Mouse (Mus musculus) c-Kit-positive CD71-positive TER-119-positive erythroid progenitor cells, embryonic 14.5 days (primary cell): ENCODE data around the gene Spryd3.
"Not testable (repeated sequence)": the region's sequence is repeated elsewhere in the genome, so short reads cannot be mapped to it uniquely, and the experiment has no call there.

Experiments used
- DNase-seq: peaks from one replicate; pipeline ENCODE4 v3.0.0-alpha.2; 2013; ENCODE audit warnings: low spot score

Spryd3 gene

DNA sequence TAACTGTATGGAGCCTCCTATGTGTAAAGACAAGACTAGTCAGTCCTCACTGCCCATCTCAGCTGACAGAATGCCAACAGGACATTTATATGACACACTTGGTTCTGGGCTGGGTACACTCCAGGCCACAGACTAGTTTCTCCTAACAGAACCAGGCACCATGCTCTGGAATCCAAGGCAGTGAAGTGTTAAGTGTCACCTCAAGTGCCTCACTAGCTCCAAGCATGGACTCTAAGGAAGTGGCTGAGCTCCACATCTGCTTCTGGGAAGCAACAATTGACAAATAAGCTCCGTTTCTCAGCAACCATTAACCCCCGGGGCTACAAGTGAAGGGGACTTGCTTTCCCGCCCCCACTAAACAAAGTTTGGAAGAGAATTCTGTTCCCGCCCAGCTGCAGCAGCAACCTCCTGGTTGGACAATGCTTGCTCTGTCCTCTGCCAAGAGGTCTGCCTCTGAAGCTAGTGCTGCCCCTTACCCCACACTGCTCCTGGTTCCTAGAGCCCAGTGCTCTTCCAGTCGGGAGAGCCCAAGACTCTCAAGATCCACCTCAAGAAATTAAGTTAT is 38.0 kb downstream of the Spryd3 start:
- no peak for DNase-seq

DNA sequence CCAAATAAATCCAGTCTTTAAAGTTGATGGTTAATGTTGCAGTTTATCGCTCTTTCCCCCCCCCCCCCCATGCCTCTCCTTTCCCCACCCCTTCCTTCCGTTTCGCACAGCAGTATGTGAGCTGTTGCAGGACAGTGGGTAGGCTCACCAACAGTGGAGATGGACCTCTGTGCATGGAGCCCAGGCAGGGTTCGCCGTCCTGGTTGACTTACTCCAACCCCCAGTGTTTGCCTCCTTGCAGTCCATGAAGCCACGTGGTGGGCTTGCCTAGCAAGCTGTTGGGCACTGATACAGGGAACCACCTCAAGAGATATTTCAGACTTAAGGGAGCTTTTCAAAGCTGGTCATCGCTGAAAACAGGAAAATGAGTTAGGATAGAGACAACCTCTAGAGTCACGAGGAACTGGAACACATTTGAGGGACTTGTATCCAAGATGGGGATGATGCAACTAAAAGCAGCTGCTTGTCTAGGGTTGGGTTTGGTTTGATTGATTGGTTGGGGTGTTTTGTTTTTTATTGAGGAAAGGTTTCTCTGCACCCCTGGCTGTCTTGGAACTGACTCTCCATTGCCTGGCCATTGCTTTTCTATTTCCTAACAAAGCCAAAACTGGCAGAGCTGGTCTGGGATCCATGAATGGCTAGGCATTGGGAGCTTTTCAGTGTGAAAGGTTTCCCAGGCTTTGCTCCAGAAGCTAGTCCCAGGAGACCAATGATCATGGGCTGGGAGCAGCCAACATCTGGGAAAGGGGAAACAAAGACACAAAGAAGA is 38.7 kb downstream of the Spryd3 start:
- no peak for DNase-seq

DNA sequence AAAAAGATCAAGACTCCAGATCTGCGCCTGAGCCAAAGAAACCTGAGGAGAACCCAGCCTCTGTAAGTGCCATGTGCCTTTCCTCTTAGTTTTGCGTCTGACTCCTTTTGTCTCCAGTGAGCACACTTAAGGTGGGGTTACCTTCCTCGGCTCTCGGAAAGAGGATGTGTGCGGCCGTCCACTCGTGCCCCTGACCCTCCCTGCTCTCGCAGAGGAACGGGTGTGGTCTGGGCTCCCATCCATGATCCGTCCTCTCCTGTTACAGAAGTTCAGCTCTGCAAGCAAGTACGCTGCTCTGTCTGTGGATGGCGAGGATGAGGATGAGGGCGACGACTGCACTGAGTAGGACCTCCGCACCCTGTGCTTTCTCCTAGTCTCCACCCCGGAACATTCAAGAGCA is 41.0 kb downstream of the Spryd3 start:
- no peak for DNase-seq

DNA sequence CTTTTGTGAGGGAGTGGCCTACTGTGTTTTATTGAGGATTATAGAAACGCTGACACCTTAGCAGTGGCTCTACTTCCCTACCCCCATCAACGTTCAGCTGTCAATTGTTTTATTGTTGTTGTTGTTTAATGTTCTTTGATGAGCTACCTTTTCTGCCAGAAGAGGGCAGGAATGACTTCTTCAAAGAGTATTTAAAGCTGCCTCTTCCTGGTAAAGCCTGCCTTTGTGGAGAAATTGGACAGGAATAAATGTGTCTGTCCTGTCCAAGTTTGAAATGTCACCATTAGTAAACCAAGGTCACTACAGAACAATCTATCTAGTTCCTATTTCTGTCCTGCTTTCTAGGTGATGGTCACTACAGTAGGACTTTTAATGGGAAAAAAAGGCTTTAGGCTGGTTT is 41.9 kb downstream of the Spryd3 start:
- no peak for DNase-seq

DNA sequence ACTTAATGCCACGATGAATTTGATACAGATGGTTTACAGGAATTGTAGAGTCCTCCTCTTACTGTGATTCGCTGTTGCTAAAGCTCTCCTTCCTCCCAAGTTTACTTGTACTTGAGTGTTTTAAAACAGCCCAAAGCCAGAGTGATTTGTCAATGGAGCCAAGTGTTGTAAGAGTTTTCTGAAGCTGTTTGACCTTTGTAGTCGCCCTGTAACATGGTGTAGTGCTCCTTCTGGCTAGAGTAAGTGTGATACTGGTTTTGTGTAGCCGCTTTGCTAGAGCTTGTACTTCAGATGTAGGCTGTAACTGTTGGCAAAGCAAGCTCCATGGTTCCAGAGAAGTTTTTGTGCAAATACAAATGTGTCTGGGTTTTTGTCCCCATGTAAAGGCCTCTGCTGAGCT is 43.8 kb downstream of the Spryd3 start:
- DNase-seq, result no peak

DNA sequence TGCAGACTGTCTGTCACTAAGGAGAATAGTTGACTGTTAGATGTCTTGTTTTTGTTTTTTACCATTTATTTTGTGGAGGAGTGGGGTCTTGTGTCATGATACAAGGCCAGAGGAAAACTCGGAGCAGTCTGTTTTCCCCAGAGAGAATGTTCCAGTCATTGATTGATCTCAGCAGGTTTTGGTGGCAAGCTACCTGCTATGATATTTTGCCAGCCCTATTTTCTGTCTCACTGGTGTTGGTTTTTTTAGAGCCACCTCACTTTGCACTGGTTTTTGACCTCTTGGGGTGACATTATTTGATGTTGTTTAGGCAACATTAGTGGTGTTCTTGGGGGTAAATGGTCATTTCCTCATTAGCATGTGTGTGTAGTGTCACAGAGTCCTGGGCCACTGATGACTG is 44.3 kb downstream of the Spryd3 start:
- no peak for DNase-seq

DNA sequence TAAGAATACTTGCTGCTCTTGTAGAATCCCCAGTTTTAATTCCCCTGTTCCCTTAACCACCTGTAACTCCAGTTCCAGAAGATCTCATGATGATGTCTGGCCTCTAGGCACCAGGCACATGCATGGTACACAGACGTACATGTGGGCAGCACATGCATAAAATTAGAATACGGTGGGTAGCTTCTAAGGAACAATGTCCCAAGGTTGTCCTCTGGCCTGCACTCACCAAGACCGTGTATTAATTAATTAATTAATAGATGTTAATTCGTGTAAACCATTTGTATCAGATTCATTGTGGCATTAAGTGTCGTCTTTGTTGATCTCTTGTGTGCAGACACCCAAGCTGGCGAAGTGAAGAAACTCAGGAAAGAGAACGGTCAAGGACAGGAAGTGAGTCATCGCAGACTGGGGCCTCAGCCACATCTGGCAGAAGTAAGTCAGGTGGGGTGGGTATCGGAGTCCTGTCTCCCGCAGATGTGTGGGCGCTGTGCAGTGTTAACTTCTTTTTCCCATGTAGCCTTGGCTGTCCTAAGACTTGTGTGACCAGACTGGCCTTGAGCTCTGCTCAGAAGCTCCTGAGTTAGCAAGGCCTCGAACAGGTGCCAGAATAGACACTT is 44.9 kb downstream of the Spryd3 start:
- no peak for DNase-seq

DNA sequence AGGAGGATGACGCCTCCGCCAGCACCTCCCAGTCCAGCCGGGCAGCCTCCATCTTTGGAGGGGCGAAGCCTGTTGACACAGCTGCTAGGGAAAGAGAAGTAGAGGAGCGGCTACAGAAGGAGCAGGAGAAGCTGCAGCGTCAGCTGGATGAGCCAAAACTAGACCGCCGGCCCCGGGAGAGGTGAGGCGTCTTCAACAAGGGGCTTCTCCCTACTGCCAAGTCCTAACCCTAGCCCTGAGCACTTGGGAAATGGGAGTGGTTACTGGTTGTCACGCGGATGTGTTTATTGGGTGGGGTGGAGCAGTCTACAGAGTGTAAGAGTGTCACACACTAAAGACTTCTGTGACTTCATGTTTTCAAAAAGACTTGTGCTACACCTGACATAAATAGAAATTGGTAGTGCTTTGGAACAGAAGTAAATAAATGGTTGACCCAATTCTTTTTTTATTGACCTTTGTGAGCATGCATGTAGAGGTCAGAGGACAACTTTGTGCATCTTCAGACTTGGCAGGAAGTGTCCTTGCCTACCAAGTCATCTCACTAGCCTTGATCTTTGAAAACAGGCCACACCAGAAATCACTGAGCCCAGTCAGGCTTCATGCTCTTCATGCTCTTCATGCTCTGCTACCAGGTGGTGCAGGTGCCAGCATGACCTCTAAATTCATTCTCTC is 46.0 kb downstream of the Spryd3 start:
- DNase-seq, result no peak

DNA sequence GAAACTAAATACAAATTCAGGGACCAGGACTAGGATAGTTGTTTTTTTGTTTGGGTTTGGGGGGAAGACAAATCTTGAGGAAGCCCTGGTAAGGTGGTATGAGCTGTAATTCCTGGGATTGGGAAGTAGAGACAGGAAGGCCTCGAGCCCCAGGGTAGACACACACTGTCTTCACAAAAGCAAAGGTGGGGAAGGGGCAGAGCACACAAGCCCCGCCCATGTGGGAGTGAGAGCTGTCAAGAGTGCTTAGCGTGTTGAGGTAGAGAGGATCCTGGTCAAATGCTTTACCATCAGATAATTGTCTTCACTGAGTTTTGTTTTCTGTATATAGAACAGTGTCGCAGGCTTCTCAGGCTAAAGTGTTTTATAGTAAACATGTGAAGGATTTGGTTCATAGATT is 53.0 kb downstream of the Spryd3 start:
- no peak for DNase-seq

DNA sequence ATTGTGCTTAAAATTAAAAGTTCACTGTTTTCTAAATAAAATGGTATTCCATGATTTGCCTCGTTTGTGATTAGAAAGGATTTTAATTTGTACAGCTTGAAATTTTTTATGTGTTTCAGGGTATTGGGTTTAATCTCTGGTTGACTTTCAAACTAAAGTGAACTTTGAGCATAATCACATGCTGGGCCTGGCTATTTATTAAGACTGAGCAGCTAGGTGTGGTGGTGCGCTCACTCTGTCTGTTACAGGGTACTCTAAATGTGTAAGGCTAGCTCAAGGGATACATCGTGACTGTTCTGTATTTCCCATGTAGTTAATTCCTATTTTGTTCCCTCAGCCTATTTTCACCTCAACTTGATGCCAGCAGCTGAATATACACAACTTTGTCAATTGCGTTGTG is 53.9 kb downstream of the Spryd3 start:
- no peak for DNase-seq

DNA sequence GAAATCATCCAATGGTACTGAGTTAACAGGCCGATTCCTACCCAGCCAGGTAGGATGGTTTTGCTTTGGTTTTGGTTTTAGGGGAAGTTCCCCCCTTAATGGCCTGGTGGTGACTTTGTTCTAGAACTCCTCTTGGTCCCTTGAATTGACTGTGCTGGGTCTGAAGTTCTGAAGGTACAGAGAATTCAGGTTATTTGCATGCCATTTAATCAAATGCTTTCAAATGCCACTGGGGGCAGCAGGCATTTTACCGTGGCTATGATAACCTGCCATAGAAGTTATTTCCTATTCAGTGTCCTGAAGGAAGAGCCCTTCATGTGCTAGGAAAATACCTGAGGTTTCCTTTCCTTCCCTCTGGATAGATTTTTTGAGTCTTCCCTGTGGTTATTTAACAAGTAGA is 55.6 kb downstream of the Spryd3 start:
- DNase-seq, result no peak

DNA sequence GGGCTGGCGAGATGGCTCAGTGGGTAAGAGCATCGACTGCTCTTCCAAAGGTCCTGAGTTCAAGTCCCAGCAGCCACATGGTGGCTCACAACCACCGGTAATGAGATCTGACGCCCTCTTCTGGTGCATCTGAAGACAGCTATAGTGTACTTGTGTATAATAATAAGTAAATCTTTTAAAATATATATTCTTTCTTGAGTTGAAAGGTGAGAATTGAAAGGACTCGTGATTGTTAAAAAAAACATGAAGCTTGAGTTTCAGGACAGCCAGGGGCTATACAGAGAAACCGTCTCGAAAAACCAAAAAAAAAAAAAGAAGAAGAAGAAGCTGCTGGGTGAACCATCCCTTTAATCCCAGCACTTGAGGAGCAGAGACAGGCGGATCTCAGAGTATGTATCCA is 56.1 kb downstream of the Spryd3 start:
- DNase-seq, result not testable (repeated sequence)

DNA sequence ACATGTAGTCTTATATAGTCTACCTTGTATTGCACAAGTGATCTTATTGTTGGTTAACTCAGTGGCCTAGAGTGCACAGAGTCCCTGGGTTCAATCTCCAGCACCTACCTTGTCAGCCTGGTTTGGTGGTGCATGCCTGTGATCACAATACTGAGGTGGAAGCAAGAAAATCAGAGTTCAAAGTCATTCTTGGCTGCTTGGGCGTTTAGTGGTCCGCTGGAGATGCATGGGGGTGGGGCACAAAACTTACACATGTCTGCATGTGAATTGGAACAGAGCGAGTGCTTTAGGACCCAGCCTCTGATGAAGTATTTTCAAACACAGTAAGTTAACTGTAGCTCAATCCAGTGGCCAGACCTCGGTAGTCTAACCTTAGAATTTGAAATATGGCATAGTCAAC is 56.8 kb downstream of the Spryd3 start:
- no peak for DNase-seq

DNA sequence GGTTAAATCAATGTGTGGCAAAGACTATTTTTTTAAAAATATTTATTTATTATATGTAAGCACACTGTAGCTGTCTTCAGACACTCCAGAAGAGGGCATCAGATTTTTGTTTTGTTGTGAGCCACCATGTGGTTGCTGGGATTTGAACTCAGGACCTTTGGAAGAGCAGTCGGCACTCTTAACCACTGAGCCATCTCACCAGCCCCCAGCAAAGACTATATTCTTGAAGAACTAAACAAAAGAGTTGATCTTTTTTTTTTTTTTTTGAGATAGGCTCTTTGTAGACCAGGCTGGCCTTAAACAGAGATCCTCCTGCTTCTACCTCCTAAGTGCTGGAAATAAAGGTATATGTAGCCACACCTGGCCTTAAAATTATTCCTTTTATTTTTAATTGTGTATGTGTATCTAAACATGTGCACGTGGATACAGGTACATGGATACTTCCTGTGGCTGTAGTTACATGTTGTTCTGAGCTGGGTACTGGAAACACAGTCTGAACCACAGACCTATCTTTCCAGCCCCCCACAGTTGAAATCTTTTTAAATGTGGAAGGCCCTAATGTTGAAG is 58.8 kb downstream of the Spryd3 start:
- no peak for DNase-seq

DNA sequence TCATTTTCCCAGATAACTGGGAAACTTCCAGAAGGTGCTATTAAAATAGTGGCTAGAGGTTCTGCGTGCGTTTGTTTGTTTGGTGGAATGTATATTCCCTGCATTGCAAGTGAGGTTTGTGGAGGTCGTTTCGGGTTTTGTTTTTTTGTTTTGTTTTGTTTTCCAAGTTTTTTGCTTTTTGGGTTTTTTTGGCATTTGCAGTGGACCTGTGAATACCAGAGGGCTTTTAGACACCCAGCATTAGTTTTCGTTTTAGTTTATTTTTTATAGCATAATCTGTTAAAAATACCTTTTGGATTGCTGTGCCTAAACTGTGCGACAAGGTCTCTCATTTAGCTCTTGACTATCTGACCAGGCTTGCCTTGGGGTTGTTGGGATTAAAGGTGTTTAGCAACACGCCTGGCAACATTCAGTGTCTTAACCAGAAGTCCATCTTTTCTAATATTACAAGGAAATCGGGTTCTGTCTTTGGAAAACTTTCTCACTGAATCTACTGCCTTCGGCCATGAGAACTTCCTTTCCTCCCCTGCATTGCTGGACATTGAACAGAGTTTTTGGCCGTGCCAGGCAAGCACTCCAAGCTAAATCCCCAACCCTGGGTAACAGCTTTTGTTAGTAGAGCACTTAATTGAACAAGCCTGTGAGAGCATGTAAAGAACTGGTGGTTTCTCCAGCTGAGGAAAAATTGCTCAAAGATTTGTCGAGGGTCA is 61.0 kb downstream of the Spryd3 start:
- no peak for DNase-seq

DNA sequence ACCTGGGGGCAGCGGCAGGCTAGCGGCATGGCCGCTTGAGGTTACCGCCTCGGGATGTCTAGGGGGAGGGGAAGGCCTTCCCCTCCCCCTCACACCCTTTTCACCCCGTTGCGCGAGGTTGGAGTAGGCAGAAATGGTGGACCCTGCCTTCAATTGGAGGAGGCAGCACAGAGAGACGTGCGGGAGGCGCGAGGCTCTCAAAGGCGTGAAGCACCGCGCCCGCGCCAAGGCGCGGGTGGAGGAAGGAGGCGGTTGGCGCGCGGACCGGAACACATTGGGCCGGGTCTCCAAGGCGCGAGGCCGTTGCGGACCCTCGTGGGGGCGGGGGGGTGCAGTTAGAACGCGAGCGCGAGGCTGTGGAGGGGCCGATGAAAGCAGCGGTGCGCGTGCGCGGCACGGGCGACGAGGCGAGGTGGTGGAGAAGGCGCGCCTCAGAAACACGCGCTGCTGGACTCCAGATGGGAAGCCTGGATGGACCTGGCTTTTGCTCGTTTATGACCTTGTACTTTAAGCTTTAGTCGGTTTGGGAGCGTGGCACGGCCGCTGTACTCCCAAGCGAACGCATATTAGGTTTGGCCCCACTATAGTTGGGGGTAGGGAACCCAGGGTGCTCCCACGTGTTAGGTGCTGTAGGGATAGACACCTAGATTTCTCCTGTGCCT is 61.8 kb downstream of the Spryd3 start:
- DNase-seq, result peak; percentile 44

DNA sequence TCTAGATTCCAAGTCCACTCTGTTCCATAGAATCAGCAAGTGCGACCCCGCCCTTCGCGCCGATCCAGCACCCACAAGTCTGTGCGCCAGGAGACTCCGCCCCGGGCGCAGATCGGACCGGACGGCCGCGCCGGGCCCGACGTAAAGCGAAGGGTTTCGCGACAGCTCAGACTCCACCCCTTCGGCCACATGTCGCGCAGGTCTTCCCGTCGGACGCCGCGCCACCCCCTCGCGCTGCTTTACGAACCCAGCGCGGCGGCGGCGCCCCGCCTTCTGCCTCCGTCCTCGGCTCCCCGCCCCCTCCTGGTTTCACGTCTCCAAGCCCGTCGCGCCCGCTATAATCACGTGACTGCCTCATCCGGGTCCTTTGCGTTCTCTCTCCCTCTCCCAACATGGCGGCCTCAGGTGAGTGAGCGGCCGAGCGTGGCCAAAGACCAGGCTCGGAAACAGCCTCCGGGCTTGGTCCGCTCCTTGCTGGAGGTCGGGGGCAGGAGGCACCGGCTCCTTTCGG is 62.4 kb downstream of the Spryd3 start, which contains the start of gene Eif4b:
Gene Eif4b (plus strand): TSS at position 215 of the 511 bp plus-strand sequence.
- DNase-seq, result peak; percentile 99

DNA sequence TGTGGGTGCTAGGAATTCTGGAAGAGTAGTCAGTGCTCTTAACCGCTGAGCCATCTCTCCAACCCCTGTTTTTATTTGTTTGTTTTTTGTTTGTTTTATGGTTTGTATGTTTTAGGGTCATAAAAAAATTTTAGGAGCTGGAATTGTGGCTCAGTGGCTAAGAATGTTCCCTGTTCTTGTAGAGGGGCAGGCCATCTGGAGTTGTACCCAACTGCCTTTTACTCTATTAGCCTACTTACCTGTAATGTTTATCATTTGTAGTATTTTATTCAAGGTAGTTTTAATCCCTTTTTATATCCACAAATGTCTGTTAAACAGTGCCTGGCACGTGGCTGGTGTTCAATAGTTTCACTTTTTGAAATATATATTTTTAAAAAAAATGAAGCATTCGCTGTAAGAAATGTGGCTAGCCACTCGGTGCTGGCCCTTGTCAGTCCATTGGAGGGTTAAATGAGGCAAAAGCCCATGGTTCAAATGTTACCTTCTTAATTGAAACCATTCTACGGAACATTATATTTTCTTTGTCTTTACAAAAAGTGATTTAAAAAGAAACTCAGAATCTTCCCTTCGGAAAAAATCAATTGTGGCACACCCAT is 63.0 kb downstream of the Spryd3 start:
- no peak for DNase-seq

DNA sequence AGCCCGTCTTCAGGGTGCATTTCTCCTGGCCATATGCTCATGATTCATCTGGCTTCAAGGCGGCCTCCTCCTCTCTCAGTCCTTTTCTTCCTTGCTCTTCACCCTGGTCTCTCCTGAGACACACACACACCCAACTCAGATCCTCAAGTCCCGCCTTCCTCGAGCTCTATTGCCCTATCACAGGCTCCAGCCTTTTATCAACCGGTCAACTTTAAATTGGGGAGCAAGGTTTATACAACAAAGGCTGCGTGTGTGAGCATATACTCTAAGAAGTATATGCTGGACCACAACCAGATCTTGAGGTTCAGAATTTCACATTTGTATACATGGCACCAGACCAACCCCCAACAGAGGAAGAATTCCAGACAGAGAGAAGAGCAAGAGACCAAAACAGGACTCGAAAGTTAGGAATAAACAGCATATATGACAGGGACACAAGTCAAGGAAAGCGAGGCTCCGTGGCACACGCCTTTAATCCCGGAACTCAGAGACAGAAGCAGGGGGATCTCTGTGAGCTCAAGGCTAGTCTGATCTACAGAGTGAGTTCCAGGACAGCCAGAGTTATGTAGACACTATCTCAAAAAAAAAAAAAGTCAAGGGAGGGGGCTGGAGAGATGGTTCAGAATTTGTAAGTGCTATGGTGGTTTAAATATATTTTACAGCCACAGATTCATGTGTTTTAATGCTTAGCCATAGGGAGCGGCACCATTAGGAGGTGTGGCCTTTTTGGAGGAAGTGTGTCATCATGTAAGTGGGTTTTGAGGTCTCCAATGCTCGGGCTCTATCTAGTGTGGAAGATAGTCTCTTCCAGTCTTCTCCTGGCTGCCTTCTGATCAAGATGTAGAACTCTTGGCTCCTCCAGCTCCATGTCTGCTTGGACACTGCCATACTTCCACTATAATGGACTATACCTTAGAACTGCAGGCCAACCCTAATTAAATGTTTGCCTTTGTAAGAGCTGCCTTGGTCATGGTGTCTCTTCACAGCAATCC is 65.3 kb downstream of the Spryd3 start:
- no peak for DNase-seq
